Mouse (Mus musculus) liver, adult 2 months (tissue): ENCODE results near the gene Duoxa1. TPM values are rescaled to one million over a fixed set of nuclear protein-coding genes. Genes with fewer than 3 reads are reported as not detected.

Source experiments
- DNase-seq: peaks from one replicate; pipeline ENCODE4 v3.0.0-alpha.2; 2011; ENCODE audit warnings: low read depth, low spot score; ENCODE audit errors: extremely low read depth
- H3K27ac ChIP-seq: fragments of 200-500 bp; replicated peaks from 2 replicates; pipeline ENCODE4 v1.5.1; 2012; ENCODE audit warnings: low read depth, mild to moderate bottlenecking, control low read depth, inconsistent platforms, low read length; ENCODE audit not compliant: insufficient read depth
- H3K27me3 ChIP-seq: fragments of 200-500 bp; 2 replicates; pipeline ENCODE4 v1.6.1; 2012; ENCODE audit warnings: mild to moderate bottlenecking, moderate library complexity, low read length, inconsistent platforms; ENCODE audit not compliant: control insufficient read depth, insufficient read depth
- H3K36me3 ChIP-seq: fragments of 200-500 bp; 2 replicates; pipeline ENCODE4 v1.6.1; 2012; ENCODE audit warnings: low read length, inconsistent platforms; ENCODE audit not compliant: control insufficient read depth, insufficient read depth
- H3K4me1 ChIP-seq: fragments of 200-500 bp; 2 replicates; pipeline ENCODE4 v1.6.1; 2011; ENCODE audit warnings: low read length; ENCODE audit not compliant: control insufficient read depth, insufficient read depth
- H3K4me3 ChIP-seq: fragments of 200-500 bp; 2 replicates; pipeline ENCODE4 v1.5.1; 2011; ENCODE audit warnings: low read depth, mild to moderate bottlenecking, control low read depth, low read length, moderate library complexity; ENCODE audit not compliant: insufficient read depth
- H3K79me2 ChIP-seq: fragments of 200-500 bp; 2 replicates; pipeline ENCODE4 v1.6.1; 2012; ENCODE audit warnings: inconsistent platforms, mild to moderate bottlenecking, low read length, moderate library complexity; ENCODE audit not compliant: control insufficient read depth, insufficient read depth
- H3K9ac ChIP-seq: fragments of 200-500 bp; 2 replicates; pipeline ENCODE4 v1.6.1; 2012; ENCODE audit warnings: low read depth, mild to moderate bottlenecking, control low read depth, inconsistent platforms, low read length
- CTCF ChIP-seq: fragments of 200-500 bp; IDR thresholded peaks from 2 replicates; pipeline ENCODE4 v1.5.1; 2011; ENCODE audit warnings: low read depth, low read length, control low read depth
- POLR2A ChIP-seq: fragments of 200-500 bp; IDR thresholded peaks from 2 replicates; pipeline ENCODE4 v1.6.1; 2011; ENCODE audit warnings: low read length, control low read depth; ENCODE audit not compliant: insufficient read depth; ENCODE audit errors: extremely low read depth
- WGBS: fragments of 180-500 bp; shearing (Covaris S2); methylation state at CpG from one replicate; pipeline ENCODE4 v1.1.7; 2018; 5-methylcytosine and 5-hydroxymethylcytosine counted together
- polyA plus RNA-seq: library from polyadenylated mRNA; depleted of rRNA; stranded (reverse); fragments of >200 nt; gene quantifications from 2 replicates; pipeline ENCODE4 v1.2.3, GENCODE M21; 2012
- total RNA-seq: library from RNA; depleted of rRNA; stranded (reverse); fragments of >200 nt; gene quantifications from 2 replicates; pipeline ENCODE4 v1.2.3, GENCODE M21; 2014

Gene Duoxa1
- total and polyA plus RNA-seq, 2 experiments = not detected

DNA sequence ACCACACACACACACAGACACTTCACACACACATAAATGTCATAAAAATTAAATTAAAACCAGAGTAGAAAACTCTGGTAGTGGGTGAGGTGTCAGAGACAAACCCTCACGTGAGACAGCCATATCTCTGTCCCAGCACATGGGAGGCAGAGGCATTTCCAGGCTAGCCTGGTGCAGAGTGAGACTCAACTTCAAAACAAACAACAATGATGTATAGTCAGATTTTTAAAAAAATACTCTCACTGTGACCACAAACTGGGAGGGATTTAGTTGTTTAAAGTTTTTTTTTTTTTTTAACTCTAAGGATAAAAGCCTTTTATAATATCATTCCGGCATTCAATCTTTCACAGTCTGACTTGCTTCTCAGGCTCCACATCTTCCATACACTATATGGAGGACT is 11.8 kb upstream of the Duoxa1 start:
- no peaks in the 10 kb centered on the region for H3K79me2 ChIP-seq
- no peak overlapping the region for H3K27ac ChIP-seq
- peaks cover 3% of the 10 kb centered on the region; the same call in 1 of the 2 replicates for H3K4me1 ChIP-seq
- no peaks in the 10 kb centered on the region for H3K36me3 ChIP-seq
- no peak for DNase-seq
- no peak overlapping the region for H3K4me3 ChIP-seq
- 85% methylated on average over 2 of the region's 2 CpGs for WGBS
- no peaks in the 10 kb centered on the region for H3K27me3 ChIP-seq
- no peak overlapping the region for H3K9ac ChIP-seq
- no peak for TF ChIP-seq CTCF
- no peak for TF ChIP-seq POLR2A

DNA sequence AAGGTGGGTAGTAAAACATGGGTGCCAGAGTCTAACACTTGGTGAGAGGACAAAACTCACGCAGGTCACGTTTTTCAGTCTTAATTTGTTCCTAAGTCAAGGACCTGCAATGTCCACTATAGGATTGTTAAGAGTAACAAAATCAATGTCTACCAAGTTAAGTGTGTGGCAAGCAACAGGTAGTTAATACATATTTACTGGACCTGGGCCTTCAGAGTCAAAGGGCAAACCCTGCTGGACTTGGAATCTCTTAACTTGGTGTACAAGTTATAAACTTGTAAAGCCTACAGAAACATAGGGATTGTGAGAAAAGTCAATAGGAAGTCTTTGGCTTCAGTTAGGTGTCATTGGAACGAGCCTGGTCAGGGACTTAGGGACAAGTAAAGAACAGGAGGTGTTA is 11.1 kb upstream of the Duoxa1 start:
- Histone ChIP-seq H3K4me1 (peaks cover 3% of the 10 kb centered on the region; the same call in 1 of the 2 replicates), H3K79me2 (no peaks in the 10 kb centered on the region), H3K9ac (no peak overlapping the region), H3K27ac (no peak overlapping the region), H3K27me3 (no peaks in the 10 kb centered on the region), H3K4me3 (no peak overlapping the region), H3K36me3 (no peaks in the 10 kb centered on the region)
- peak; percentile 51 for DNase-seq
- 43% methylated on average over 3 of the region's 3 CpGs for WGBS
- no peak for TF ChIP-seq CTCF

DNA sequence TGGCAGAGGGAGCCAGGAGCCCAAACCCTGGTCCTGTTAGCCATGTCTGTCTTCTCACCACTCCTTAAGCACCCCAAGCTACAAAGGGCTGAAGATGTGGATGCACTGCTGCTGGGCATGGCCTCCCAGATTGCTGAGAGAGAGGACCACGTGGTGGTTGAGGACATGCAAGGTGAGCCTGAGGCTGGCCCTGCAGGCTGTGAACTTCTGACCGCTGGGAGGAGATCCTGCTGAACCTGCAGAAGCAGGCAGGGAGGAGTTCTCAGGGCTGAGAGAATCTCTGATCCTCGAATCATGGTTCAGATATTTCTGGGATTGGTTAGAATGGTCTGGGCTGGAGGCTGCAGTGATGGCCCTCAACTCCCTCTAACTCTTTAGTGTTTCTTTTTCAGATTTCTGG is 10.4 kb upstream of the Duoxa1 start:
- TF ChIP-seq POLR2A (no peak), CTCF (no peak)
- Histone ChIP-seq H3K27me3 (no peaks in the 10 kb centered on the region), H3K27ac (no peak overlapping the region), H3K9ac (no peak overlapping the region), H3K4me3 (no peak overlapping the region), H3K79me2 (no peaks in the 10 kb centered on the region), H3K36me3 (no peaks in the 10 kb centered on the region), H3K4me1 (peaks cover 3% of the 10 kb centered on the region; the same call in 1 of the 2 replicates)
- DNase-seq = peak; percentile 13
- WGBS = 33% methylated on average over 3 of the region's 3 CpGs

GRCm38 (mm10) chr2:122317384-122317783 is 3.9 kb upstream of the Duoxa1 start:
- 76% methylated on average over 4 of the region's 4 CpGs for WGBS
- Histone ChIP-seq H3K36me3 (no peaks in the 10 kb centered on the region), H3K27me3 (no peaks in the 10 kb centered on the region; the same call in none of the 2 replicates), H3K79me2 (no peaks in the 10 kb centered on the region), H3K4me3 (no peak overlapping the region), H3K9ac (no peak overlapping the region), H3K4me1 (peaks cover 5% of the 10 kb centered on the region), H3K27ac (no peak overlapping the region)
- no peak for DNase-seq
- TF ChIP-seq POLR2A = no peak
- TF ChIP-seq CTCF = no peak

GRCm38 (mm10) chr2:122315372-122315771 is 1.8 kb upstream of the Duoxa1 start, which contains the start of gene Duox1:
TSS of gene Duox1 (plus strand) at chr2:122315672.
- Histone ChIP-seq H3K4me3 (no peak within 1 kb of the TSS), H3K9ac (no peak within 1 kb of the TSS), H3K27ac (no peak within 1 kb of the TSS), H3K4me1 (peaks cover 5% of the 10 kb centered on the region), H3K36me3 (no peaks in the 10 kb centered on the region), H3K27me3 (no peaks in the 10 kb centered on the region; the same call in none of the 2 replicates), H3K79me2 (no peaks in the 10 kb centered on the region)
- TF ChIP-seq CTCF (no peak), POLR2A (no peak)
- WGBS = 85% methylated on average over 7 of the region's 7 CpGs
- no peak for DNase-seq

- DNase-seq = peak; percentile 36
- H3K4me3 ChIP-seq = peak overlapping the region; percentile 34; the same call in 1 of the 2 replicates
- H3K9ac ChIP-seq = no peak overlapping the region
- H3K27ac ChIP-seq = no peak overlapping the region
- H3K27me3 ChIP-seq = no peaks in the 10 kb centered on the region; the same call in none of the 2 replicates
- peak; percentile 74 for TF ChIP-seq CTCF
- TF ChIP-seq POLR2A = no peak
- no peaks in the 10 kb centered on the region for H3K36me3 ChIP-seq
- no peaks in the 10 kb centered on the region for H3K79me2 ChIP-seq
- H3K4me1 ChIP-seq = peaks cover 5% of the 10 kb centered on the region
- WGBS = 3% methylated on average over 27 of the region's 27 CpGs
Observed at GRCm38 (mm10) chr2:122312722-122313417, 660 bp downstream of the Duoxa1 start.
